Mouse (Mus musculus) urinary bladder, adult 18-20 months (tissue): ENCODE results near the gene Tmem121.

Experiments
- DNase-seq, 2 experiments: peaks; one replicate each; pipeline ENCODE4 v3.0.0; 2022; ENCODE audit warnings: low spot score in 2 of 2, mixed read lengths in 2 of 2

The Tmem121 gene

GRCm38 (mm10) chr12:113149341-113149740, 36.4 kb upstream of the Tmem121 start:
- no peak for DNase-seq

- DNase-seq: no peak
These were observed 35.8 kb upstream of the Tmem121 start for GRCm38 (mm10) chr12:113149896-113150295.

DNA sequence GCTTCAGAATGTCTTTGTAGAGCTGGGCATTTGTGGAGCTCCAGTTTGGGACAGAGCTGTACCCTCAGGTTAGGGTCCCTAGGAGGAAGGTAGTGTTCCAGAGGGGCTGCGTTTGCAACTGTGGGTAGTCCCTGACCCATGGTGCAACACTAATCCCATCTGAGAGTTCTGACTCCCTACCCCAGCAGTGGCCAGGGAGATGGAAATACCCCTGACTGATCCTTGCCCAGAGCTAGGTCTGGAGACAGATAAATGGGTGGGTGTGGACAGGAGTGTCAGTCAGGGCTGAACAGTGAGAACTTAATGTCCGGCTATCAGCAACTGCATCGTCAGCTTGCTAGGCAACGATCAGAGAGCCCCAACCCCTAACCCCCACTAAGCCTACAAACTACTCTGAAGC, 35.1 kb upstream of the Tmem121 start:
- DNase-seq: no peak

- no peak for DNase-seq
These were observed 34.7 kb upstream of the Tmem121 start for GRCm38 (mm10) chr12:113151046-113151445.

DNA sequence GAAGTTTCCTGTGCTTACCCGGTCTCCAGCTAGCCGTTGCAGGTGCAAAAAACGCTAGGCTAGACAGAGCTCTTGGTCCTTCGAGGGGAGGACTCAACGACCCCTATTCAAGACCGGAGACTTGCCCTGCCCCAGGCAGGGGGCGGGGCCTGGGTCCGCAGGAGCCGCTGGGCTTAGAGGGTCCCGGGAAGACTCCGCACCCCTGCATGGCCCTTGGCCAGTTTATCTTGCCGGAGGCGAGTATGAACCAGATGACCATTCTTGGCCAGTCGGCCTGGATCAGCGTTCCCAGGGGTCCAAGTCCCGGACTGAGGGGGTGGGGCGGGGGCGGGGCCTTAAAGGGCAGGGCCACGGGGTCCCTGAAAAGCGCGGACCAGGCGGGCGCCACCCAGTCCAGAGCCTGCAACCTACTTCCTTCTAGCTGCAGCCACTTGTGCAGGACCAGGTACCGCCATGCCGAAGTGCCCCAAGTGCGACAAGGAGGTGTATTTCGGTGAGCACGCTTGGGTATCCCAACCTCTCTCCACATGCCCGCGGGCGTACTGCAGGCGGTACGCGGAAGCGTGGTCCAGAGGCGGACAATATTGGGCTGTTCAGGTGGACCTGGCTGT, 34.0 kb upstream of the Tmem121 start:
- peak in 1 of 2 experiments; percentile 55 for DNase-seq

DNA sequence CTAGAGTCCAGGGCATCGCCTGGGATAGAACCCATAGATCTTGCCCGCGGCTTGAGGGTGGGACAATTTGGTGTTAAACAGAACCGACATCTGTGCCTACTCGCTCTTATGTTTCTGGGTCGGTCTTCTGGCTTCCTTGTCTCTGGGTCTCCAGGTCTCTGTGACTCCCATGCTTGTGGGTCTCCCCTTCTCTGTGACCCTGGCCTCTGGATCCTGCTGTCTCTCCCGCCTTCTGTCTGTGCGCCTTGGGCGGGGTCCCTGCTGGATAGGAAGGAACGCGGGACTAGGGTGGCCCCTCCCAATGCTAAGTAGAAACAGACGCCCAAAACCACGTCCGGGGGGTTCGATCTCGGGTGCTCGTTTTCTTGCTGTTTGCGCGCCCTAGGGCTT, 33.5 kb upstream of the Tmem121 start:
- DNase-seq: no peak

DNA sequence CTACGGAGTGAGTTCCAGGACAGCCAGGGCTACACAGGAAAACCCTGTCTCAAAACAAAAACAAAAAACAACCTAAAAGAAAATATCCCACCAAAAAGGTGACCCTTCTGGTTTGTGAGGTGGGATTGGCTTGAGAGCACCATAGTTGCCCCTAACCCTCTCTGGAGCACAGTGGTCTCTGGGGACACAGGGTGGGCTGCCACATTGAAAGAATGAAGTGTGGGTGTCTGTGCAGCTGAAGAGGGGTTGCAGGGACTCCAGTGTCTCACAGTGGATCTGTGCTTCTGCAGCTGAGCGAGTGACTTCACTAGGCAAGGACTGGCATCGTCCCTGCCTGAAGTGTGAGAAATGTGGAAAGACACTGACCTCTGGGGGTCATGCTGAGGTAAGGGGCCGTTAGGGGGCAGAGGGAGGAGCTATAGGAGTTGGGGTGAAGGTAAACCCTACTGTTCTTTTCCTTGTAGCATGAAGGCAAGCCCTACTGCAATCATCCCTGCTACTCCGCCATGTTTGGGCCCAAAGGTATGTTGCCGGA, 32.7 kb upstream of the Tmem121 start:
- no peak for DNase-seq

GRCm38 (mm10) chr12:113153971-113154370, 31.8 kb upstream of the Tmem121 start:
- DNase-seq: no peak

GRCm38 (mm10) chr12:113154747-113155075, 31.0 kb upstream of the Tmem121 start:
- DNase-seq: no peak

GRCm38 (mm10) chr12:113155076-113155771, 30.5 kb upstream of the Tmem121 start:
- DNase-seq: peak in 1 of 2 experiments; percentile 59

- peak; percentile 96 to 99 for DNase-seq
These were observed 29.7 kb upstream of the Tmem121 start, which contains the start of gene Tedc1 for GRCm38 (mm10) chr12:113155887-113156539. Tedc1 (plus strand) TSS chr12:113156421.

GRCm38 (mm10) chr12:113156540-113156929, 29.2 kb upstream of the Tmem121 start:
- DNase-seq: no peak

- DNase-seq: no peak
These were observed 28.7 kb upstream of the Tmem121 start for GRCm38 (mm10) chr12:113157002-113157401.

- DNase-seq: no peak
These were observed 28.2 kb upstream of the Tmem121 start for GRCm38 (mm10) chr12:113157521-113157920.

GRCm38 (mm10) chr12:113157971-113158370, 27.8 kb upstream of the Tmem121 start:
- no peak for DNase-seq

GRCm38 (mm10) chr12:113163561-113164006, 22.1 kb upstream of the Tmem121 start:
- no peak for DNase-seq

GRCm38 (mm10) chr12:113168031-113168536, 17.6 kb upstream of the Tmem121 start:
- no peak for DNase-seq

- no peak for DNase-seq
These were observed 8.6 kb upstream of the Tmem121 start for GRCm38 (mm10) chr12:113176960-113177725.

DNA sequence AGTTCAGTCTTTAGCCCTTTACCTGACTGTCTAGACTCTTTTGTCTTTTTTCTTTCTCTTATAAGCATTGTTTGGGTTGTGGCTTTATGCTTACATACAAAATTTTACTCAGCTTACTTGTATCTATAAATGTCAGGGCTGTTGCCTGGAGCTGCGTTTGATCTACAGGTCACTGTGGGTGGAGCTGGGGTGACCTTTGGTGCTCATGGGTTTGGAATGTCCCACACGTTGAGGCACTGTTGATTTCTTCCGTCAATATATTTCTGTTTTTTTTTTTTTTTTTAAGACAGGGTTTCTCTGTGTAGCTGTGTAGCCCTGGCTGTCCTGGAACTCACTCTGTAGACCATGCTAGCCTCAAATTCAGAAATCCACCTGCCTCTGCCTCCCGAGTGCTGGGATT, 4.7 kb upstream of the Tmem121 start:
- DNase-seq: no peak

DNA sequence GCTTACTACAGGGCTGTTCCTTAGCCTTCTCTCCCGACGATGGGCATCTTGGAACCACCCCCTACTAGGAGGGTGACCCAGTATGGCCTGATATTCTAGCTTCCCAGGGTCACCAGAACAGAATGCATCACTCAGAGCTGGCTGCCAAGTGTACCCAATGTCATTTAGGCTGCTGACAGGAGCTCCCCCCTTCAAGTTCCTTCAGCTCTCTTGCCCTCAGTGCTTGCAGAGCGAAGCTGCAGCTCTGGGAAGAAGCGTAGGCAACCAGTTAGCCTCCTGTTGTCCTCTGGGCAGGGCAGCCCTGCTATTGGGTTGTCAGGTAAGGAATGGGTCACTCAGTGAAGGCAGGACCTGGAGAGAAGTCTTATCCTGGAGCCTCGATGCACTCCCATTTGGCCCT, 785 bp upstream of the Tmem121 start:
- no peak for DNase-seq

GRCm38 (mm10) chr12:113186326-113187010, 738 bp downstream of the Tmem121 start:
- no peak for DNase-seq
